Mouse (Mus musculus) forebrain, embryonic 11.5 days (tissue): Measurements from ENCODE around the gene Agr2. TPM values are rescaled to one million over a fixed set of nuclear protein-coding genes. Genes with fewer than 3 reads are reported as not detected.

Experiments used
- polyA plus RNA-seq: library from polyadenylated mRNA; unstranded; fragments of >200 nt; fragmentation: Nextera tagmentation; extraction: Ambion mirVana; gene quantifications from 2 replicates; pipeline ENCODE4 v1.2.1, GENCODE M21; 2014

Agr2 gene
- polyA plus RNA-seq, 1 experiment from 2014 or later, result not detected

Other genes starting within 250 kb of the Agr2 start
- 0.32 TPM in 1 of 2 replicates, not detected in the other for gene Agr3, start 67.3 kb upstream of the Agr2 start, polyA plus RNA-seq
- 187 and 199 TPM in 2 replicates for gene Tspan13, start 49.6 kb downstream of the Agr2 start, polyA plus RNA-seq
- 26.3 and 30.6 TPM in 2 replicates for gene Ankmy2, start 164.2 kb downstream of the Agr2 start, polyA plus RNA-seq
- 271 and 279 TPM in 2 replicates for gene Bzw2, start 165.2 kb downstream of the Agr2 start, polyA plus RNA-seq